Mouse (Mus musculus) liver, adult 10 weeks (tissue): ENCODE results near the gene Adgrv1. TPM values are rescaled to one million over a fixed set of nuclear protein-coding genes. Genes with fewer than 3 reads are reported as not detected.

Experiments used
- polyA plus RNA-seq: library from polyadenylated mRNA; stranded (reverse); fragments of 350-450 nt; fragmentation: Illumina TruSeq; extraction: RNeasy Lipid Tissue Mini Kit (QIAGEN cat#74804); gene quantifications from one replicate; pipeline ENCODE4 v1.2.3, GENCODE M21; 2014; ENCODE audit warnings: low read depth, low replicate concordance

Gene Adgrv1
- 2.0 TPM for polyA plus RNA-seq

DNA sequence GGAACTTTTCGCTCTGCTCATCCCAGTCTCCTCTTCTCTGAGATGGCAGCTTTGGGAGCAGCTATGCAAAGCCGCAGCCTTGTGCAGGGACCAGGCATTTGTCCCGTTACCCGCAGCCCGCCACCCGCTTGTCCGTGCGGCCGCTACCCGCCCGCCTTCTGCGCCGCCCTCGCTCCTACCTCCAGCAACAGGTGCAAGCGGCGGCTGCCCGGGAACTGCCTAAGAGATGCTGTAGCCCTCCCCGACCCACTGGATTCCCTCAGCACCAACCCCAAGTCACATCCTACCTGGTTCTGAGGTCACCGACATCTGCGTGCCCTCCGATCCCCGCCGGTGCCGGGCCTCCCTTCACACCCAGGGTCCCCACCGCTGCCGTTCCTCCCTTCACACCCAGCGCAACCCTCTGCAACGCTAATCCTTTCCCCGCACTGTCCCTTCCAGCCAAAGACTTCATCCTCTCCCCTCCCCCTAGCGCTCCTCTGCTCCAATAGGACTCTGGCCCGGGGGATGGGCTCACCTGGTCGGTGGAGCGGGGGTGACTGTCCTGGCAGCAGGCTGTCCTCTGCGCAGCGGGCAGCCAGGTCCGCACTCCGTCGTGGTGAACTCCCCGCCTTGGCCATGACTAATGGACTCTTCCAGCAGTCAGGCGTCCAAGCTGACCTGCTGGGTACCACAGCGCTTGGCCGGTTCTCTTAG lies at the start of gene Adgrv1:
TSS of gene Adgrv1 (minus strand) at position 435 of the 696 bp plus-strand sequence.

DNA sequence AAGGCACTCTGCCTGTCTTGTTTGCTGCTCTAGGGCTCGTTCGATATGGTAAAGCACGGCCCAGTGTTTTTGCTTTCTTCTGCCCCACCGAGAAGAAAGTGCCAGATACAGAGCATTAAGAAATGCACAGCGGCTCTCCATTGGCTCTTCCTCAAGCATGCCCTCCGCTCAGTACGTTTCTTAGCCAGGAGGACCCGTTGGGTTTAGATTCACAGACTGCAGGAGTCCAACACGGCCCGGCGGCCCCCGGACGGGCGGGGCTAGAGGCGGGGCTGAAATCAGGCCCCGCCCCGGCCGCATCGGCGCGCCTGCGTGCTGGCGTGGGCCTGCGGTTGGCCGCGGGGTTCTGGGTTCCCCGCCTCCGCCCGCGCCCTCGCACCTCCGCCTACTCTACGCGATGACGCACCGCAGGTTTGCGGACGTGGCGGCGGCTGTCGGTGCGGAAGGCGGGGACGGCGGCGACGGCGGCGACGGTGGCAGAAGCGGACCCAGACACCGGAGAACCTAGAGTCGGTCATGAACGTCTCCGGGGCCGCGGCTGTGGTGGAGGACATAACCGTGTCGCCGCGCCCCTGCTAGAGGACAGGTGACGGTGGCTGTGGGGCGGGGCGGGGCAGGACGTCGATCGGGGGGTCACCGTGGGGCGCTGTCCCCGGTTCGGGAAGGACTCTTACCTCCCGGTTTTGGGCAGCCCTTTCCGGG lies 24.5 kb upstream of the Adgrv1 start, which contains the start of gene Lysmd3:
TSS of gene Lysmd3 (plus strand) at position 313 of the 702 bp plus-strand sequence.

Other genes with a start within 250 kb of the Adgrv1 start
- gene Lysmd3, start 24.5 kb upstream of the Adgrv1 start, polyA plus RNA-seq, result 54.9 TPM
- 17.8 TPM for gene Polr3g, start 77.9 kb upstream of the Adgrv1 start, polyA plus RNA-seq
- 18.0 TPM for gene Mblac2, start 78.2 kb upstream of the Adgrv1 start, polyA plus RNA-seq
- gene Cetn3, start 149.9 kb upstream of the Adgrv1 start, polyA plus RNA-seq, result 98.5 TPM